Mouse (Mus musculus) brain, embryonic 14.5 days (tissue): ENCODE measurements around the gene Qrfpr. TPM values are rescaled to one million over a fixed set of nuclear protein-coding genes. Genes with fewer than 3 reads are reported as not detected.

Source experiments
- DNase-seq: peaks from one replicate; pipeline ENCODE4 v3.0.0-alpha.2; 2011; ENCODE audit warnings: low read depth
- CTCF ChIP-seq: fragments of 200-500 bp; IDR thresholded peaks from 2 replicates; pipeline ENCODE4 v1.5.1; 2012; ENCODE audit warnings: inconsistent platforms, mild to moderate bottlenecking, moderate library complexity, borderline replicate concordance; ENCODE audit not compliant: insufficient read depth, insufficient read length; ENCODE audit errors: extremely low read depth
- POLR2A ChIP-seq: fragments of 200-500 bp; IDR thresholded peaks from 2 replicates; pipeline ENCODE4 v1.6.1; 2012; ENCODE audit warnings: mild to moderate bottlenecking, inconsistent platforms, borderline replicate concordance; ENCODE audit not compliant: poor library complexity, insufficient read depth, insufficient read length, severe bottlenecking; ENCODE audit errors: extremely low read depth
- polyA plus RNA-seq: library from polyadenylated mRNA; depleted of rRNA; stranded (reverse); fragments of >200 nt; gene quantifications from 2 replicates; pipeline ENCODE4 v1.2.3, GENCODE M21; 2012; rRNA removed

Qrfpr gene
- polyA plus RNA-seq, result 1.4 and 1.5 TPM in 2 replicates

- peak; percentile 60 for DNase-seq
- TF ChIP-seq CTCF (no peak), POLR2A (no peak)
These were observed at the start of gene Qrfpr for GRCm38 (mm10) chr3:36221743-36222682. Qrfpr (minus strand) TSS chr3:36222313.

- TF ChIP-seq CTCF (no peak), POLR2A (no peak)
- DNase-seq, result peak; percentile 61
These were observed 41.8 kb upstream of the Qrfpr start for GRCm38 (mm10) chr3:36263873-36264272.

DNA sequence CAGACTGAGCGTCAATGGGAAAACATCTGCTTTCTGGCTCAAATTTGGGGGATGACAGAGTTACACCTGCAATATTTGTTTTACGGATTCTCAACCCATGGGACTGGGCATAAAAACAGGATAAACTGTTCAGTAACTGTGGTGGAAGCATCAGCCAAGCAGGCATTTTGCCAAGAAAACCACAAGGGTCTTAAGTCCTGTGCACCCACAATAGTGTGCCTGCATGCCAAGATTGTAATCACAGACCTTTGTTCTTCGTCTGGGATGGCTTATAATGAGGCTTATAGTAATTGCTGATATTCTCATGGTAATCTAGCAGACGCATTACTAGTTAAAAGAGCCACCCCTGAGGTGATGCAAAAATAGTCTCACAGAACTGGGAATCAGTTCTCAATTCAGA, 41.2 kb upstream of the Qrfpr start:
- DNase-seq, result peak; percentile 84
- TF ChIP-seq CTCF (no peak), POLR2A (no peak)

DNA sequence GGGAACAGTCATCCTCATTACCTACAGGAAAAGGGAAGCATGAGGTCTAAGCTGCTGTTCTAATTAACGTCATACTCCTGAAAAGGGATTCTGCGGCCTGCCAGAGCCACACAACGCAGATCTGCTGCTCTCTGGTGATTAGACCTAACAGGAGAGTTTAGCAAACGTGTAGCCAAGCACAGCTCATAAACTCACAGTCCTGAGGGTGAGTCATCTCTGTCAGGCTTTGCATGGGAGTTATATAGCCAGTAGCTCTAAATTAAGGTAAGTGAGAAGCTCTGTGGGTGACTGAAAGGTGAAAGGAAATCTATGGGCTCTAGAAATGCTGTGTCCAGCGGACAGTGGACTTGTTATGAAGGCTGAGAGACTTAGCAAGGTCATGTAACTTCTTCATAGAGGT, 28.5 kb upstream of the Qrfpr start:
- TF ChIP-seq CTCF (no peak), POLR2A (no peak)

GRCm38 (mm10) chr3:36248446-36248845, 26.3 kb upstream of the Qrfpr start:
- no peak for DNase-seq
- no peak for TF ChIP-seq POLR2A

More for the DNA sequence above, 28.5 kb upstream of the Qrfpr start:
- DNase-seq, result peak; percentile 31

- TF ChIP-seq POLR2A (no peak), CTCF (no peak)
- no peak for DNase-seq
These were observed 7.8 kb upstream of the Qrfpr start for GRCm38 (mm10) chr3:36229941-36230340.

- TF ChIP-seq POLR2A (no peak), CTCF (no peak)
- DNase-seq, result no peak
These were observed 5.1 kb upstream of the Qrfpr start for GRCm38 (mm10) chr3:36227246-36227645.

DNA sequence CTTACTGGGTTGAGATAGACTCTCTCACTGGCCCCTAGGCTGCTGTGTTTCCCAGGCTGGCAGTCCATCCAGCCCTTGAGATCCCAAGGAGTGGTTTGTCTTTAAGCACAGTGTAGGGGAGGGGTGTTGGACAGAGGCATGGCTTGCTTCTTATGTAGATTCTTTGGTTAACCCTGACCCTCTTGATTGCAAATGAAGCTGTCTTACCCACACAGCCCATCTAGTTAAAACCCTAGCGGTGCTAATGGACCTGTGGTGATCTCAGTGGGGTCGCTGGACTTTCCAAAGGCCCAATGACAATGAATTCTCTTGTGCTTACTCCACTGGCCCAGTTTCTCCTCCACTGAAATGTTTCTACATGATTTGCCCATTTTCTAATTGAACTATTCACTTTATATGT, 1.2 kb upstream of the Qrfpr start:
- DNase-seq, result peak; percentile 72
- TF ChIP-seq POLR2A (no peak), CTCF (no peak)

DNA sequence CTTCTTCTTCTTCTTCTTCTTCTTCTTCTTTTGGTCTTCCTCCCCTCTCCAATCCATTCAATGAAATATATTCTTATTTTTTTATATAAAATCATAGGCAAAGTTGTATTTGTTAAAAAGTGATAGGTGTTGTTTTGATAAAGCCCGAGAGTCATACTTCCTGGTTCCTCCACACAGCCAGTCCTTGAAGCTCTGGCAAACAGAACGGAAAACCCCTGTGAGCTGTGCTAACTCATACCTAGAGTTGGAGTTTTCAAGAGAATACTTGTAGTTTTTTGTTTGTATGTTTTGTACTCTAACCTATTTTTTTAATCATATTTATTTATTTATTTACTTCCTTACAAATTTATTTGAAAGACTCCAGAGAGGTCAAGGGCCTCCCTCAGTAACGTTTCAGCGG, 9.4 kb downstream of the Qrfpr start:
- TF ChIP-seq CTCF (no peak), POLR2A (no peak)
- DNase-seq, result no peak

GRCm38 (mm10) chr3:36210939-36211338, 11.2 kb downstream of the Qrfpr start:
- DNase-seq, result peak; percentile 28
- TF ChIP-seq CTCF (no peak), POLR2A (no peak)

- DNase-seq, result peak; percentile 87
- TF ChIP-seq CTCF, result no peak; the same call in 1 of the 2 replicates
- no peak for TF ChIP-seq POLR2A
These were observed 12.1 kb downstream of the Qrfpr start for GRCm38 (mm10) chr3:36209776-36210555.
